Mouse (Mus musculus) adrenal gland (tissue): ENCODE measurements around the gene Ano6.

Experiments used
- intact Hi-C: fragments of 180-260 bp; cut with DNase I; formaldehyde crosslinking; loops from one replicate; pipeline ENCODE4 v1.15.1; 2025
- long read RNA-seq, 2 experiments: library from polyadenylated mRNA; unstranded; transcript quantifications; one replicate each; pipeline ENCODE4 v2.0.0; 2020; ENCODE audit warnings: borderline replicate concordance in 1 of 2; ENCODE audit not compliant: insufficient replicate concordance in 1 of 2

The Ano6 gene
- long read RNA-seq, experiment 1, full-length matches to known transcripts, result 5 of 14 reads
- long read RNA-seq, experiment 1, partial matches to known transcripts, result 3 of 14 reads
- long read RNA-seq, experiment 1, other reads (novel, unspliced or antisense), result 6 of 14 reads
- long read RNA-seq, experiment 2, full-length matches to known transcripts, result 2 of 17 reads
- long read RNA-seq, experiment 2, partial matches to known transcripts, result 10 of 17 reads
- long read RNA-seq, experiment 2, other reads (novel, unspliced or antisense), result 5 of 17 reads

DNA sequence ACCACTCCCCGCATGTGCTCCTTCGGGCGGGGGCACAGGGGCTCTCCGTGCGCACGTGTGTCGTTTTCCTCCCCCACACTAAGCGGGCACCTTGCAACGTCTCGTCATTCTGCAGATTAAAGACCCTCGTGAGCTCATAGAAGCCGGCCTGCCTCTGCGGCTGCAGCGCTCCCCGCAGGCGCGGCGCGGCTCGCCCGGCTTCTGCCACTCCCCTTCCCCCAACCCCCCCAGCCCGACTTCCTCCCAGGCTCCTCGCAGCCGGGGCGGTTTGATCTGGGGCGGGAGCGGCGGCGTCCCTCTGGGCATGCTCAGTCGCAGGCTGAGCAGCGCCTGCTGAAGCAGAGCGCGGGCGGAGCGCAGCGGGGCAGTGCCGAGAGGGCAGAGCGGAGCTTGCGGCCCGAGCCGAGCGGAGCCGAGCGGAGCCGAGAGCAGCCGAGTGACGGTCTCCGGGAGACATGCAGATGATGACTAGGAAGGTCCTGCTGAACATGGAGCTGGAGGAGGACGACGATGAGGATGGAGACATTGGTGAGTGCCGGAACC, at the start of gene Ano6:
Ano6 (plus strand) TSS at position 315 of the 543 bp plus-strand sequence.
- intact Hi-C loops, result loop anchor here (5.0 kb wide), 2 partner anchors 52 to 92 kb away; no protein-coding TSS in a partner anchor

- intact Hi-C loops, result no loop called here
These were observed 47.7 kb upstream of the Ano6 start for GRCm38 (mm10) chr15:95742955-95743354.

- intact Hi-C loops, result no loop called here
These were observed 46.8 kb upstream of the Ano6 start for GRCm38 (mm10) chr15:95743856-95744255.

GRCm38 (mm10) chr15:95745346-95746106, 45.1 kb upstream of the Ano6 start:
- intact Hi-C loops, result no loop called here

DNA sequence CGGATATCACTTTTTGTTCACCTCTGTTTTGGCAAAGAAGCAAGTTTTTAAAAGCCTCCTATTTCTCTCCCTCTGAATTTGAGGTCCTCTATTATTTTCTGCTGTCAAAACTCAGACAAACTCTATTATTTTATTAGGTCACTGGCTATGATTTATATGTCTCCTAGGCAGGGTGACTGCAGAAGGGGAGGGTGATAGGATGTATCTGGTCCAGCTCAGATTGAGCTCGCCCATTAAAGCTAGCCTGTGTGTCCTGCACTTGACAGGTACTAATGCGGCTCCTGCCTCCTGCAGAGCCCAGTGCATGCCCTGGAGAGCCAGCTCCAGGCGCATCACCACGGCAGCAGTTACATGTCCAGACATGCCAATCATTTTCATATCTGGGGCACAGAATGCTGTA, 44.1 kb upstream of the Ano6 start:
- intact Hi-C loops, result no loop called here

- intact Hi-C loops, result no loop called here
These were observed 43.4 kb upstream of the Ano6 start for GRCm38 (mm10) chr15:95746955-95747931.

DNA sequence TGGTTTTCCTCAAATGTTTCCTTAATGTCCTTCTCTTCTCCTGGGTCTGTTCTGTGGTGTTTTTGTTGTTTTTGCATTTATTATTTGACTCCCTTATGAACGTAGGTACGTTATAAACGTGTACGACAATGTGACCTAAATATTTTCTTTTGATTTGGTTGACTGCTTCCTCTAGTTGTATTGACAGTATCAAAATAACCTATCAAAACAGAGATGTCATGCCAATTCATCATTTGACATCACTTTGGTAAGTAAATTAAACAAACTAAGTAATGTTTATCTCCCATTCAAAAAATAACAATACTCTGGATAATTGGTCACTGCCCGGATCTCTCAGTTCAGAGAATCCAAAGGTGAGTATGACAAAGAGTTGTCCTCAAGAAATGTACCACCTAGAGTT, 41.4 kb upstream of the Ano6 start:
- intact Hi-C loops, result no loop called here

GRCm38 (mm10) chr15:95750038-95750437, 40.6 kb upstream of the Ano6 start:
- intact Hi-C loops, result no loop called here

GRCm38 (mm10) chr15:95751832-95752676, 38.6 kb upstream of the Ano6 start:
- intact Hi-C loops, result no loop called here

DNA sequence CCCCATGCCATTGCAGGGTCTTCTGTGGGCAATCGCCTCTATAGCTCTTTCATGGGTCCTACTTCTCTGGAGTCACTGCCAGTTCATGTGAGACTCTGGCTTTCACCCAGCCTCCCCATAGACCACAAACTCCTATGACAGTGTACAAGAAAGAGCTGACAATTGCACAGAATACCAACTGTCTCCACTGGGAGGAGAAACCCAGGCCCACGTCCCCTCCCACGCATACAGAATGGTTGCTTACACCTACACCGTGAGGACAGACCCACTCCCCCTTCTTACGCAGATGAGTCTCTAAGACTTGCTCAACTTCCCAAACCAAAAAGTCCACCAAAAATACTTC, 38.0 kb upstream of the Ano6 start:
- intact Hi-C loops, result no loop called here

GRCm38 (mm10) chr15:95753031-95753430, 37.6 kb upstream of the Ano6 start:
- intact Hi-C loops, result no loop called here

DNA sequence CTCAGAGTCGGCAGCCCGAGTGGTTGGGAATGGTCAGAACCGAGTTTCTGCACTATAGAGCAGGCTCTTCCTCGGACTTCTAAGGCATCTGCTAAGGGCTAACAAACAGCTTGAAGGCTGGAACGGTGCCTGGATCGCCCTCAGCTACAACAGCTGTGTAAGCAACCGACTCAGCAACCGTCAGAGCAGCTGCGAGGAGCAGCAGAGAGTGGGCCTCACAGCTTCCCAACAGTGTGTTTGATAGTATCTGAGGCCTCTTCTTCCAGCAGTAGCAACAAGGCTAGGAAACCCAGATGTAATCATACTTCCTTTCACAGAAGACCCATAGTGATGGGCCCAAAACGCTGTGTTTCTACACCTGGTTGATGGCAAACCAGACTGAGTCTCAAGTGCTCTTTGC, 33.5 kb upstream of the Ano6 start:
- intact Hi-C loops, result no loop called here

GRCm38 (mm10) chr15:95758069-95758468, 32.6 kb upstream of the Ano6 start:
- intact Hi-C loops, result no loop called here

DNA sequence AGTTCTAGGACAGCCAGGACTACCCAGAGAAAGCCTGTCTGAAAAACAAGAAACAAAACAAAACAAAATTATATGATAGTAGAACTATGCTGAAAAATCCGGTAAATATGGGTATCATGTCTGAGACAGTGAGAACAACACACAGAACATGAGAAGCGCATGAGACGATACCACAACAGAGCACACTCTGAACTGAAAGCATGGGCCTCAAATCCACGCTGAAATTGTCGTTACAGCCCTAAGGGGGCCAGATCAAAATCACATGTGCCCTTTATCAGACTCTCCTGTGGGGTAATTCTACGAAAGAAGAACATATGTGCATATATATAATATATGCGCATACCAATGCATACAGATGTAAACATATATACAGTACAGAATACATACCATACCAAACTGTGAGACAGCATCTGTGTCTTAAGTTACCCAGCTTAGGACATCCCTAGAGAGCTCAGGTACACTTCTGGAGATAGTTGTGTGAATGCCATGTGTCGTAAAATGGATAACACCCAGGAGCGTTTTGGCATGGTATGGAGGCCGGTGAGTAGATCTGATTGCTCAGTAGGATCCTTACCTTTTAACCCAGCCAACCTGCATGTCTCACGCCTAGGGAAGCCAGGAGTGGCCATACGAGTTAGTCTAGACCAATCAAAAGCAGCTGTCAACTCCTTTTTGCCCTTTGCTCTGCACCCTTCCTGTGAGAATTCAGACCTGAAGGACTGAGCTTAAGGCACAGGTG, 31.8 kb upstream of the Ano6 start:
- intact Hi-C loops, result no loop called here

DNA sequence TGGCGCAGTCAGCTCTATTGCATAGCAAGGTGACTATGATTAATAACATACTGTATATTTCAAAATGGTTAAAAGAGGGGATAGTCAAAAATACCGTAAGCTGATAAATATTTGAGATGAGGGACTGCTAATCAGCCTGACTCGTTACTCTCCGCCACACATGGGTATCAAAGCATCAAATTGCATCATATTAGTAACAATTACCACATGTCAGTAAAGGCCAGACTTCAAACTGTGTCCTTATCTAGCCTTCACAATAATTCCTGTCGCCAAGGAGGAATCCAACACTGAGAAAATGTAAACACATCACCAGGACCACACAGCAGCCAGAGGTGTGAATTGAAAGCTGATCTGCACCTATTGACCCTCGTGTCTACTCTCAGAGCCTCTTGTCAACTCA, 30.8 kb upstream of the Ano6 start:
- intact Hi-C loops, result loop anchor here (10.0 kb wide), 1 partner anchor 525 kb away; the partner anchor contains the start of gene Arid2

GRCm38 (mm10) chr15:95761420-95761819, 29.2 kb upstream of the Ano6 start:
- intact Hi-C loops, result loop anchor here (10.0 kb wide), 1 partner anchor 523 kb away; the partner anchor contains the start of gene Arid2

GRCm38 (mm10) chr15:95762661-95763303, 27.9 kb upstream of the Ano6 start:
- intact Hi-C loops, result loop anchor here (10.0 kb wide), 1 partner anchor 522 kb away; the partner anchor contains the start of gene Arid2

DNA sequence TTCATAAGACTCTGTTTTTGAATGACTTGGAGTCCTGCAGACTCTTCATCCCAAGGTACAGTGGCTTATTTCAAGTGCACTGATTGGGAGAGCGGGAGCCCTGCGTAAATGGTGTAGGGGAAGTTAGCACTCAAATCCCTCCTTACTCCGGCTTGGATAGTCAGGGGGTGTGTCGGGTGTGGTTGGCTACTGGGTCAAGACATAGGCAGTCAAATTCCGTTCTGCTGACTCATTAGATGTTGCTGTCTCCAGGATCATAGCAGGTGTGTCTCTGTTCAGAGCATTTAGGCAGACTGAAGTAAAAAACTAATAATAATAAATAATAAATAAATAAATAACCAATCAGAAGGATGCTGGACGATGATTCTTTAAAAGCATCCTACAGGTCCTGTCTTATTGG, 27.2 kb upstream of the Ano6 start:
- intact Hi-C loops, result loop anchor here (10.0 kb wide), 1 partner anchor 521 kb away; the partner anchor contains the start of gene Arid2

DNA sequence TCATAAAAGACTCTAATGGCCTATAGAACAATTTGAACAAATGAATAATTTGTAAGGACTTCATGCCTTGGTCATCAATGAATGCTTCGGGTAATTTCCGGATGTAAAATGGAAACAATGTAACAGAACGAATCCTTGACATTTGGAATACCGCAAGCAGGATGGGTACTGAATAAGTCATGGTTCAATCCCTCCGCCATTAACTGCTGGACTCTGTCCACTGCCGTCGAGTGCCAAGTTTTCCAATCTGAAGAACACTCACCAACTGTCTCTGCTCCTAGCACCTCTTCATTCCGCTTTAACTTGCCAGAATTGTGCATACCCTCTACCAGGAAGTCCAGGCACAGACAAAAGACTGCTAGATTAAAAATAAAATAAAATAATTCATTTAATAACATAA, 25.4 kb upstream of the Ano6 start:
- intact Hi-C loops, result loop anchor here (10.0 kb wide), 1 partner anchor 520 kb away; the partner anchor contains the start of gene Arid2
